Mouse (Mus musculus) CD4-positive, CD25-positive, alpha-beta regulatory T cell, adult 4 months (primary cell): ENCODE measurements around the gene Ogg1. TPM values are rescaled to one million over a fixed set of nuclear protein-coding genes. Genes with fewer than 3 reads are reported as not detected.

Experiments used
- ATAC-seq: one replicate; pipeline ENCODE4 v1.8.0; 2017
- polyA plus RNA-seq, 2 experiments: library from polyadenylated mRNA; unstranded; fragments of 100-300 nt; shearing (Covaris generic); gene quantifications; one replicate each; pipeline ENCODE4 v1.2.1; 2017

Ogg1 gene
- polyA plus RNA-seq, 2 experiments from 2014 or later: 15.9 to 26.2 TPM

DNA sequence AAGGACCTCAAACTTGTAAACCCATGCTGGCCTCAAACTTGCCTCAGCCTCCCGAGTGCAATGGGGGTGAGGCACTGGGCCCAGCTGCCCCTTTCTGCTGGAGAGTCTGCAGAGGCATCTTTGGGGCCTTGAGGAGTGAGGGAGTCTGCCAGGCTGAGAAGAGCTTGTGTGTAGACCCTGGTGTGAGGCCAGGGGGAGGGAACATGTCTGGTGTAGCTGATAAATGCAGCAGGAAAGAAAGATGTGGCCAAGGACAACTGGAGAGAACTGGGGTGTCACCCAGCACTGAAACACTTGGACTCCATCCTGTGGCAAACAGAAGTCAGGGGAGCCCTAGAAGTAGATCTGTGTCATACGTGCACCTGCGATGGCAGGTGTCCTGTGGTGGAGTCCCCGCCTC is 46.7 kb downstream of the Ogg1 start:
- no peak for ATAC-seq

GRCm38 (mm10) chr6:113377172-113377495 is 50.4 kb downstream of the Ogg1 start:
- no peak for ATAC-seq

GRCm38 (mm10) chr6:113377496-113378385 is 51.0 kb downstream of the Ogg1 start, which contains the start of the genes Tada3 and Arpc4:
Gene Tada3, minus strand, starts transcription at chr6:113377883.
Gene Arpc4, plus strand, starts transcription at chr6:113378115.
- peak; percentile 83 for ATAC-seq

DNA sequence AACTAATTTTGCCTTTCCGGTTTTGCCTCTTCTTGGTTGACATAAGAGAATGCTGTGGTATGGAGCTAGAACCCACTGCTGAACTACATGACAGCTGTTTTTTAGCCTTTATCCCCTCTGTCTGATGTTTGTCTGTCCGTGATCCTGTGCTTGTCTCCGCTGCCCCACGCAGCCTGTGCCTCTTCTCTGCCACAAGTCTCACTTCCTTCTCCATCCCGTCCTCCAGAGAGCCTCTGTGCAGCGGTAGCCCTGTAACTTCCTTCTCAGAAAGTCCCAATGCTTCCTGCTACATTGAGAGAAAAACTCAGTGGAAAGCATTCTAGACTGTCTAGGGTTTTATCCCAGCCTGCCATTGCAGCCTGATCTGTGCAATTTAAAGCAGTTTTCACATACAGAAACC is 52.5 kb downstream of the Ogg1 start:
- no peak for ATAC-seq

GRCm38 (mm10) chr6:113380480-113380879 is 53.7 kb downstream of the Ogg1 start:
- no peak for ATAC-seq

DNA sequence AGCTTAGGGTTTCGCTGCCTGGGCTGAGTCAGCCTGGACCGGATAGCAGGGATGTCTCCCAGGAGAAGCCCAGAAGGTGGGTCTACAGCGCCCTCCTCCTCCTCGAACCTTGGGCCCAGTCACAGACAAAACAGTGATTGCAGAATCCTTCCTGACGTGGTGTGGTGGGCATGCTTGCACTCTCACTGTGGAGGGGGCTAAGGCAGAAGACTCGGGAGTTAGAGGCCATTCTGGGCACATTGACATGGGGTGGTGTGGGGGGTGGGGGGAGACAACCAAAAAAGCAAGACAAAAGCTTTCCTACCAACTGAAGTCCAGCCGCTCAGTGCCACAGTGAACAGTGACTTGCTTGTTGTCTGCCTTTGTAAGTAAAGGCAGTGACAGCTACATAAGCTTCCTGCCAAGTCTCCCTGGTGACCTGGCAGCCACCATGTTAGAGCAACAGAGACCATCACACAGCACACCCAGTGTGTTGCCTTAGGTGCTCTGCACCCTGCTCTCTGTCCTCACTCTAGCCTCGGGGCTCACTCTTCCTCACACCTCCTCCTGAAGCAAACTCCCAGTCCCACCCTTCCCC is 57.7 kb downstream of the Ogg1 start:
- no peak for ATAC-seq

Other genes starting within 250 kb of the Ogg1 start
- gene Setd5, start 249.6 kb upstream of the Ogg1 start, polyA plus RNA-seq: 10 to 100 TPM; 31.9 to 37.2 TPM
- under 1 TPM in 1 of 2 experiments, not detected in 1; 0.90 TPM for gene Lhfpl4, start 131.6 kb upstream of the Ogg1 start, polyA plus RNA-seq
- 10 to 100 TPM; 20.6 to 25.6 TPM for gene Mtmr14, start 89.1 kb upstream of the Ogg1 start, polyA plus RNA-seq
- under 1 TPM; 0.23 to 0.28 TPM for gene Cpne9, start 44.7 kb upstream of the Ogg1 start, polyA plus RNA-seq
- gene Brpf1, start 19.8 kb upstream of the Ogg1 start, polyA plus RNA-seq: 10 to 100 TPM; 11.7 to 12.0 TPM
- 1 to 10 TPM; 2.2 to 2.9 TPM for gene Camk1, start 17.0 kb downstream of the Ogg1 start, polyA plus RNA-seq
- gene Tada3, start 50.9 kb downstream of the Ogg1 start, polyA plus RNA-seq: 10 to 100 TPM; 39.2 to 47.5 TPM
- 100 to 1,000 TPM; 574 to 794 TPM for gene Arpc4, start 51.1 kb downstream of the Ogg1 start, polyA plus RNA-seq
- 10 to 100 TPM; 22.7 to 24.0 TPM for gene Ttll3, start 62.3 kb downstream of the Ogg1 start, polyA plus RNA-seq
- gene Rpusd3, start 92.4 kb downstream of the Ogg1 start, polyA plus RNA-seq: 10 to 100 TPM in 1 of 2 experiments, 1 to 10 TPM in 1; 9.8 to 10.2 TPM
- not detected for gene Cidec, start 108.8 kb downstream of the Ogg1 start, polyA plus RNA-seq
- 10 to 100 TPM; 54.9 to 66.3 TPM for gene Jagn1, start 115.6 kb downstream of the Ogg1 start, polyA plus RNA-seq
- gene Il17re, start 131.5 kb downstream of the Ogg1 start, polyA plus RNA-seq: 1 to 10 TPM in 1 of 2 experiments, not detected in 1; 1.2 TPM
- not detected for gene Il17rc, start 144.5 kb downstream of the Ogg1 start, polyA plus RNA-seq
- 1 to 10 TPM; 7.3 to 8.4 TPM for gene Creld1, start 156.3 kb downstream of the Ogg1 start, polyA plus RNA-seq
- not detected for gene Prrt3, start 175.0 kb downstream of the Ogg1 start, polyA plus RNA-seq
- 10 to 100 TPM; 56.2 to 68.2 TPM for gene Emc3, start 204.7 kb downstream of the Ogg1 start, polyA plus RNA-seq
- 1 to 10 TPM; 2.0 to 3.2 TPM for gene Fancd2, start 204.7 kb downstream of the Ogg1 start, polyA plus RNA-seq